Mouse (Mus musculus) limb, embryonic 14.5 days (tissue): ENCODE results near the gene Fam186b. TPM values are rescaled to one million over a fixed set of nuclear protein-coding genes. Genes with fewer than 3 reads are reported as not detected.

ENCODE experiments used
- ATAC-seq: fragments of 200-750 bp; cut with Nextera tagmentation; 2 replicates; pipeline ENCODE4 v1.8.0; 2017; ENCODE audit warnings: low read depth, moderate number of reproducible peaks, moderate TSS enrichment; ENCODE audit not compliant: low FRiP score
- DNase-seq: peaks from one replicate; pipeline ENCODE4 v3.0.0-alpha.2; 2015; ENCODE audit warnings: low spot score
- H3K27ac ChIP-seq: fragments of 300-500 bp; sonication (generic); replicated peaks from 2 replicates; pipeline ENCODE4 v1.5.1; 2014; ENCODE audit warnings: low read depth, mild to moderate bottlenecking, low read length, moderate library complexity, mixed read lengths
- H3K27me3 ChIP-seq: fragments of 300-500 bp; sonication (generic); 2 replicates; pipeline ENCODE4 v1.6.1; 2014; ENCODE audit warnings: low read length, mixed read lengths; ENCODE audit not compliant: control insufficient read depth, insufficient read depth
- H3K36me3 ChIP-seq: fragments of 300-500 bp; sonication (generic); 2 replicates; pipeline ENCODE4 v1.6.1; 2014; ENCODE audit warnings: mild to moderate bottlenecking, low read length, moderate library complexity, mixed read lengths; ENCODE audit not compliant: control insufficient read depth, insufficient read depth
- H3K4me1 ChIP-seq: fragments of 300-500 bp; sonication (generic); 2 replicates; pipeline ENCODE4 v1.6.1; 2014; ENCODE audit warnings: antibody characterized with exemption, low read length, mixed read lengths; ENCODE audit not compliant: control insufficient read depth, insufficient read depth
- H3K4me2 ChIP-seq: fragments of 300-500 bp; sonication (generic); replicated peaks from 2 replicates; pipeline ENCODE4 v1.6.1; 2014; ENCODE audit warnings: low read depth, mild to moderate bottlenecking, low read length, moderate library complexity; ENCODE audit not compliant: severe bottlenecking
- H3K4me3 ChIP-seq: fragments of 300-500 bp; sonication (generic); replicated peaks from 2 replicates; pipeline ENCODE4 v1.5.1; 2014; ENCODE audit warnings: low read length
- H3K9ac ChIP-seq: fragments of 300-500 bp; sonication (generic); 2 replicates; pipeline ENCODE4 v1.6.1; 2014; ENCODE audit warnings: mild to moderate bottlenecking, low read depth, low read length, moderate library complexity; ENCODE audit not compliant: severe bottlenecking
- H3K9me3 ChIP-seq: fragments of 300-500 bp; sonication (generic); 2 replicates; pipeline ENCODE4 v1.6.1; 2016; ENCODE audit warnings: low read length; ENCODE audit not compliant: control insufficient read depth
- POLR2A ChIP-seq: fragments of 200-500 bp; IDR thresholded peaks from 2 replicates; pipeline ENCODE4 v1.8.0; 2012; ENCODE audit warnings: inconsistent platforms, mild to moderate bottlenecking, moderate library complexity, borderline replicate concordance; ENCODE audit not compliant: insufficient read depth, insufficient read length; ENCODE audit errors: extremely low read depth
- WGBS: fragments of 180-500 bp; shearing (Covaris S2); extraction: QIAGEN DNeasy Blood & Tissue Kit; methylation state at CpG from one replicate; pipeline ENCODE4 v1.1.7; 2014; 5-methylcytosine and 5-hydroxymethylcytosine counted together
- polyA plus RNA-seq, 2 experiments: library from polyadenylated mRNA; depleted of rRNA in 1 of 2; stranded (reverse) in 1 of 2; unstranded in 1 of 2; fragments of >200 nt; fragmentation: Nextera tagmentation in 1 of 2; extraction: Ambion mirVana in 1 of 2; gene quantifications; 2 replicates each; pipeline versions ENCODE4 v1.2.1 to v1.2.3; 2012 to 2014

The Fam186b gene
- polyA plus RNA-seq, 2 experiments, result 0.19 to 0.32 TPM

GRCm38 (mm10) chr15:99221315-99221952 lies 74.3 kb downstream of the Fam186b start:
- peaks cover 50% of the 10 kb centered on the region for H3K27me3 ChIP-seq
- H3K27ac ChIP-seq, result no peak overlapping the region
- peaks cover 33% of the 10 kb centered on the region for H3K4me1 ChIP-seq
- 6% methylated on average over 8 of the region's 8 CpGs for WGBS
- no peaks in the 10 kb centered on the region for H3K36me3 ChIP-seq
- no peak for TF ChIP-seq POLR2A
- DNase-seq, result no peak
- no peak overlapping the region for H3K9ac ChIP-seq
- H3K4me3 ChIP-seq, result no peak overlapping the region
- no peak overlapping the region for H3K4me2 ChIP-seq
- H3K9me3 ChIP-seq, result no peaks in the 10 kb centered on the region
- ATAC-seq, result peak; percentile 56; the same call in 1 of the 2 replicates

Other genes with a start within 250 kb of the Fam186b start
- gene Prph, start 240.7 kb downstream of the Fam186b start, polyA plus RNA-seq (2012; rRNA removed), result 2.7 and 4.2 TPM in 2 replicates
- gene Prph, start 240.7 kb downstream of the Fam186b start, polyA plus RNA-seq (2014; fragmentation: Nextera tagmentation; extraction: Ambion mirVana), result 1.3 and 1.7 TPM in 2 replicates
- gene Troap, start 221.3 kb downstream of the Fam186b start, polyA plus RNA-seq (2012; rRNA removed), result 41.5 and 51.3 TPM in 2 replicates
- gene Troap, start 221.3 kb downstream of the Fam186b start, polyA plus RNA-seq (2014; fragmentation: Nextera tagmentation; extraction: Ambion mirVana), result 20.3 and 22.1 TPM in 2 replicates
- gene C1ql4, start 208.1 kb downstream of the Fam186b start, polyA plus RNA-seq (2012; rRNA removed), result 0.13 TPM in 1 of 2 replicates, not detected in the other
- not detected in 2 replicates for gene C1ql4, start 208.1 kb downstream of the Fam186b start, polyA plus RNA-seq (2014; fragmentation: Nextera tagmentation; extraction: Ambion mirVana)
- 0.87 and 1.7 TPM in 2 replicates for gene Dnajc22, start 202.7 kb downstream of the Fam186b start, polyA plus RNA-seq (2012; rRNA removed)
- 0.11 and 0.37 TPM in 2 replicates for gene Dnajc22, start 202.7 kb downstream of the Fam186b start, polyA plus RNA-seq (2014; fragmentation: Nextera tagmentation; extraction: Ambion mirVana)
- gene Spats2, start 170.0 kb downstream of the Fam186b start, polyA plus RNA-seq (2012; rRNA removed), result 47.1 and 48.4 TPM in 2 replicates
- gene Spats2, start 170.0 kb downstream of the Fam186b start, polyA plus RNA-seq (2014; fragmentation: Nextera tagmentation; extraction: Ambion mirVana), result 39.7 and 41.7 TPM in 2 replicates
- gene Kcnh3, start 71.0 kb downstream of the Fam186b start, polyA plus RNA-seq (2012; rRNA removed), result 1.6 and 1.9 TPM in 2 replicates
- gene Kcnh3, start 71.0 kb downstream of the Fam186b start, polyA plus RNA-seq (2014; fragmentation: Nextera tagmentation; extraction: Ambion mirVana), result 0.55 and 0.58 TPM in 2 replicates
- gene Mcrs1, start 43.9 kb downstream of the Fam186b start, polyA plus RNA-seq (2012; rRNA removed), result 88.5 and 113 TPM in 2 replicates
- gene Mcrs1, start 43.9 kb downstream of the Fam186b start, polyA plus RNA-seq (2014; fragmentation: Nextera tagmentation; extraction: Ambion mirVana), result 130 and 139 TPM in 2 replicates
- 143 and 154 TPM in 2 replicates for gene Prpf40b, start 801 bp downstream of the Fam186b start, polyA plus RNA-seq (2012; rRNA removed)
- 47.0 and 54.3 TPM in 2 replicates for gene Prpf40b, start 801 bp downstream of the Fam186b start, polyA plus RNA-seq (2014; fragmentation: Nextera tagmentation; extraction: Ambion mirVana)
- 55.0 and 65.4 TPM in 2 replicates for gene Fmnl3, start 74.6 kb upstream of the Fam186b start, polyA plus RNA-seq (2012; rRNA removed)
- gene Fmnl3, start 74.6 kb upstream of the Fam186b start, polyA plus RNA-seq (2014; fragmentation: Nextera tagmentation; extraction: Ambion mirVana), result 19.8 and 26.8 TPM in 2 replicates
- 216 and 283 TPM in 2 replicates for gene Tmbim6, start 97.0 kb upstream of the Fam186b start, polyA plus RNA-seq (2012; rRNA removed)
- gene Tmbim6, start 97.0 kb upstream of the Fam186b start, polyA plus RNA-seq (2014; fragmentation: Nextera tagmentation; extraction: Ambion mirVana), result 296 and 305 TPM in 2 replicates
- gene Nckap5l, start 161.9 kb upstream of the Fam186b start, polyA plus RNA-seq (2012; rRNA removed), result 24.4 and 32.4 TPM in 2 replicates
- 14.1 and 19.3 TPM in 2 replicates for gene Nckap5l, start 161.9 kb upstream of the Fam186b start, polyA plus RNA-seq (2014; fragmentation: Nextera tagmentation; extraction: Ambion mirVana)
- 9.0 and 9.2 TPM in 2 replicates for gene Bcdin3d, start 178.8 kb upstream of the Fam186b start, polyA plus RNA-seq (2012; rRNA removed)
- 13.6 and 14.5 TPM in 2 replicates for gene Bcdin3d, start 178.8 kb upstream of the Fam186b start, polyA plus RNA-seq (2014; fragmentation: Nextera tagmentation; extraction: Ambion mirVana)
- 0.21 and 0.27 TPM in 2 replicates for gene Faim2, start 232.3 kb upstream of the Fam186b start, polyA plus RNA-seq (2012; rRNA removed)
- gene Faim2, start 232.3 kb upstream of the Fam186b start, polyA plus RNA-seq (2014; fragmentation: Nextera tagmentation; extraction: Ambion mirVana), result 0.10 and 0.21 TPM in 2 replicates